Mouse (Mus musculus) left cerebral cortex, postnatal 36 days (tissue): Measurements from ENCODE around the gene Ap4b1. TPM values are rescaled to one million over a fixed set of nuclear protein-coding genes. Genes with fewer than 3 reads are reported as not detected.
"Not testable (repeated sequence)": the region's sequence is repeated elsewhere in the genome, so short reads cannot be mapped to it uniquely, and the experiment has no call there.

Experiments
- DNase-seq, 2 experiments: peaks; one replicate each; pipeline ENCODE4 v3.0.0; 2021 to 2022; ENCODE audit warnings: low spot score in 2 of 2, mixed read lengths in 1 of 2
- intact Hi-C: fragments of 180-260 bp; cut with DNase I; formaldehyde crosslinking; loops from one replicate; pipeline ENCODE4 v1.15.1; 2025
- total RNA-seq, 2 experiments: library from RNA; stranded (reverse); gene quantifications; 2 replicates each; pipeline ENCODE4 v1.2.3; 2021

The Ap4b1 gene
- total RNA-seq, 2 experiments from 2014 or later: 12.1 to 14.3 TPM

DNA sequence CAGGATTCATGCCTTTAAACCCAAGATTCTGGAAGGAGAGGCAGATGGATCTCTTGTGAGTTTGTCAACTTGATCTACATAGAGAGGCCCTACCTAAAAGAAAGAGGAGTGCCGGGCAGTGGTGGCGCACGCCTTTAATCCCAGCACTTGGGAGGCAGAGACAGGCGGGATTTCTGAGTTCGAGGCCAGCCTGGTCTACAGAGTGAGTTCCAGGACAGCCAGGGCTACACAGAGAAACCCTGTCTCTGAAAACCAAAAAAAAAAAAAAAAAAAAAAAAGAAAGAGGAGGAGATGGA, 17.3 kb upstream of the Ap4b1 start:
- intact Hi-C loops, DNase-seq: not testable (repeated sequence)

DNA sequence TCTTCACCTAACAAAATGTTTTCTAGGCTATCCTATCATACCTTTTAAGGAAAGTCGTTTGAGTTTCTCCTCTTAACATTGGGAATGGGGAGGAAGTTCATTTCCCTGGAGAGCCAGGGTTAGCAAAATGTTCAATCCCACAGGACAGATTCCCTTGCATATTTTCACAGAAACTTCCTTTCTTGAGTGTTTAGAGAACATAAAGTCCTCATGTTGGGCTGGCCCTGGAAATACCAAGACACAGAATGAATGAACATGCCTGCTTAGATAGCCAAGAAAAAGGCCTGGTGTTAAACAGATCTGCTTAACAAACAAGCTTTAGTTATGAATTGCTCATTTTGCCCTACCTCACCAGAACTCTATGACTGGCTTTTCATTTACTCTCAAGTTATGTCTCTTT, 16.8 kb upstream of the Ap4b1 start:
- intact Hi-C loops: no loop called here
- no peak for DNase-seq

DNA sequence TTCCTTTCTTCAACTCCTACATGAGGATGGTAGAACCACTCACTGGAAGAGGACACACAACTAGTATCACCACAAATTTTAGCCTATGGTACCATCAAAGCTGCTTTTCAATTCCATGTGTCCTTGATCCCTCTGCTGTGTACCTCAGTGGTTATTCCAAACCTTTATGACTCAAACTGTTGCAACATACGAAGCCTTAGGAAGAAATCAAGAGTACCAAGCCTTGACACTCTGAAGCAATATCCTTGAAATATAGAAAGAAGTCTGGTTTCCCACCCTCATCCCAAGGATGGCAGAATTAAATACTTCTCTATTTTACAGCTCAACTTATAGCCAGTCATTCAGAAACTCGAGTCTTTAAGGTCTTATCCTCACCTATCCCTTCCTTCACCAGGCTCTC, 12.9 kb upstream of the Ap4b1 start:
- no peak for DNase-seq
- intact Hi-C loops: no loop called here

DNA sequence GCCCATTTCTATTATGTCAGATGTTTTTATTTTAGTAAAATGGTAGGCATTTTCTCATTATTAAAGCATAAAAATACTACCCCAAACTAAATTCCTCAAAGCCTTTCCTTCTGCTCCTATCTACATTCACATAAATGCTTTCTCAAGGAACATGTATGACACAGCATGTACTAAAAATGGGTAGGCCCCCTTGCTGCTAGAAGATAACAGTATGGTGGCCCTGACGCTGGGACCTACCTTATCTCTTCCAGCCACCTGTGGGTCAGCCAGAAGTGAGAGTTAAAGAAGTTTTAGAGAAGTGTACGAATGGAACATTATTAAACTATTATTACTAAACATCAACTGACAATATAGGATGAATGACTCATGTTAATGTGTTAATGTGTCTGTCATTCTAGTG, 9.8 kb upstream of the Ap4b1 start:
- DNase-seq: no peak
- intact Hi-C loops: no loop called here

DNA sequence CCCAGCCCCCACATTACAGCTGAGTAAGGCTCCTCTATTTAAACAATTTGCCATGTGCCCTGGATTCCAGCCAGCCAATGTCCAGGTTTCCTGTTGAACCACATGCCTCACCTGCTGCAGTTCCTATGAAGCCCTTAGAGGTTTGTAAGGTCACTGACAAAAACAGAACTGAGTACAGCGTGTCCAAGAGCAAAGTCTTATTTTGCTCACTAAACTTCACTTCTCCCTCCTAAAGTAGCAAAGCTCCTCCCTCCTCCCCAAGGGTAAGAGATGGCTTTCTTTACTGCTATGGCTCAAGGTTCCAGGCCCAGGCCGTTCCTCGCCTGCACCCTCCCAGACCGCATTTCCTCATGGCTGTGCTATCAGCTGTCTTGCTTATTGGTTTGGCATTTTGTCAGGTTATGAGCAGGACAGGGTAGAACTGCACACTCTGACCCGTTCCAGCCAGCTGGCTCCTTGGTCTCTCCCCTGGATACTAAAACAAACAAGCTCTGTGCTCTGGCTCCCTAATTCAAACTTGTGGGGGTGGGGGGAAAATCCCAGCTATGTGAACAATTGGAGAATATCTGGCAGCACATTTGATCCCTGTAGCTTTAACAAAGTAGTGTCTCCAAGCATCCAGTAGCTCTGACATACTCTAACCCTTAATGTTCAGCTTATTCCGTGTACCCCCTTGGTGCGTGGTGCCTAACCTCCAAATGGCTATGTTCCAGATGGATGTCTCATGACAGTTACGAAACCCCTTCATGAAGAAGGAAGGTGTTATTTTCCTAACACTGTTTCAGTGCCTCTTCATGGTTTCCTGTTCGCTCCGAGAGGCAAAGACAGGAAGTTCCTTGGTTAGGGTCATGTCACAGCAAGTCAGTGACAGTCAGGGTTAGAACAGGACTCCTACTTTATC, 7.4 kb upstream of the Ap4b1 start:
- DNase-seq: peak; percentile 45 to 56
- intact Hi-C loops: loop anchor here (1.0 kb wide), 1 partner anchor 11 kb away; the partner anchor contains the start of gene Hipk1

DNA sequence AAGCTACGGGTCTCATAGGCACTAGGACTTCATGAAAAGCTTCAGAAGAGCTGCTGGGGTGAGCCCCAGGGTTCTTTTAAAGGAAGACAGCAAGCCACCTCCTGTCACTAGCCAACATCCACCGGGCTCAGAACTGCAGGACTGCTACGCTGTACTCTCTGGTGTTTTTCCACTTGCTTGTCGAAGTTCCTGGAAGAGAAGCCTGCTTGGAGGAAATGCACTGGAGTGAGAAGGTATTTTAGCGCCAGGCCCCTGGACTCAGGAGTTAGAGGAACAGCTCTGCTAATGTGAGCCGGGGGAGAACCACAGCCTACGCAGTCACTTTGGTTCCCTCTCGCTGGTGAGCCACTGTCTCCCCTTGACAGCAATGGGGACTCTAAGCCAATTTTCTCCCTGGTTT, 6.5 kb upstream of the Ap4b1 start:
- intact Hi-C loops: loop anchor here (1.0 kb wide), 1 partner anchor 12 kb away; the partner anchor contains the start of gene Hipk1
- no peak for DNase-seq

DNA sequence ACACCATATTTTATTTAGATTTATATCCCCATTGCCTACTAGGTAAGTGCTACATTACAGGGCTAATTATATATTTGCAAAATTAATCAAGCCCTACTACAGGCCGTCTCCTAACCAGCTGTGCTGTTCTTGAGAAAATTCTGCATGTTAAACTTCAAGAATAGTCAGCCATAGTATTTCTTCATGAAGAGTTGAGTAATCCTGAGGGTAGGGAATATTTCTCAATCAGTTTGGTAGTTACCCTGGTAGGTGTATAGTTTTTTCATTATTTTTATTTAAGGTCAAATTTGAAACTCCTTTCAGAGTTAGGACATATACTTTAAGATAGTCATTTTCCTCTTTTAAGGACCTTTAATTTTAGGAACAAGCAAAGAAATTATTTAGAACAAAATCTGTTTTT, 3.6 kb upstream of the Ap4b1 start:
- intact Hi-C loops: loop anchor here (5.0 kb wide), 2 partner anchors 33 to 107 kb away; partner anchors contain the start of gene Rsbn1
- no peak for DNase-seq

DNA sequence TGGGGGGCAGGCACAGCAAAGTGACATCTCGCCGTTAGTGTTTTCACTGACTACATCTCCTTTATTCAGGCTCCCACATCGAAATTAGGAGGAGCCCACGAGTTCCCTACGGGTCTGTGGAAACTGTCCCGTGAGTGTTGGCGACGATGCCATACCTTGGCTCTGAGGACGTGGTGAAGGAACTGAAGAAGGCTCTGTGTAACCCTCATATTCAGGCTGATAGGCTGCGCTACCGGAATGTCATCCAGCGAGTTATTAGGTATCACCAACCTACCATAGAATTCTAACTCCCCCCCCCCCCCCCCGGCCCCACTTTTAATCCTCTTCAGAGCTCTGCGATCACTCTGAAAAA, 455 bp downstream of the Ap4b1 start:
- intact Hi-C loops: loop anchor here (1.0 to 5.0 kb wide), 3 partner anchors 18 to 103 kb away; partner anchors contain the start of genes Hipk1 and Rsbn1
- no peak for DNase-seq

DNA sequence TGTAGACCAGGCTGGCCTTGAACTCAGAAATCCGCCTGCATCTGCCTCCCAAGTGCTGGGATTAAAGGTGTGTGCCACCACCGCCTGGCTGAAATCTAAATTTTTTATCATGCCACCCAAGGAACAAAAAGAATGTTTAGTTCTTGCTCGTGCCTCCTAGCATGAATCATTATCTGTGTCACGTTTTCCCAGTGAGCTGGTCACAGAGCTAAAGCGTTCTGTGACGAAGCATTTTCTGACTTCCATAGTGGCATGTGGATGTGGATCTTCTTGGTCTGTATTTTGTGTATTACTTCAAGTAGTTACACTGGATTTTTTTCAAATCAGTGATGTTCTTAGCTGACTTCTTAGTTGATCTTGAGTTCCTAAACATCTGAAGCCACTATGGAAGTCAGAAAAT, 1.6 kb downstream of the Ap4b1 start:
- intact Hi-C loops: no loop called here
- no peak for DNase-seq

DNA sequence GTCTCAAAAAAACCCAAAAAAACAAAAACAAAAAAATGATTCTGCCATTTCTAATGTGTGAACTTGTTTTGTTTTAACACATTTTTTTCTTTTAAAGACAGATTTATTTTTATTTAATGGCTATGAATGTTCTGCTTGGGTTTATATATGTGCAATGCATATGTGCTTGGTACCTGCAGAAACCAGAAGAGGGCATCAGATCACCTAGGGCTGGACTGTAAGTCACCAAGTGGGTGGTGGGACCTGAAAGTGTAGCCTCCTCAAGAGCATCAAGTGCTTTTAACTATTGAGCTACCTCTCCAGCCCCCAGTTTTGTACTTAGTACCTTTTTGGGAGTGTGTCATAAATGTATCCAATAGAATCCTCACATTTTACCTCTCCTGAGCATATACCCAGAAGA, 18.2 kb downstream of the Ap4b1 start:
- intact Hi-C loops: no loop called here
- DNase-seq: no peak

DNA sequence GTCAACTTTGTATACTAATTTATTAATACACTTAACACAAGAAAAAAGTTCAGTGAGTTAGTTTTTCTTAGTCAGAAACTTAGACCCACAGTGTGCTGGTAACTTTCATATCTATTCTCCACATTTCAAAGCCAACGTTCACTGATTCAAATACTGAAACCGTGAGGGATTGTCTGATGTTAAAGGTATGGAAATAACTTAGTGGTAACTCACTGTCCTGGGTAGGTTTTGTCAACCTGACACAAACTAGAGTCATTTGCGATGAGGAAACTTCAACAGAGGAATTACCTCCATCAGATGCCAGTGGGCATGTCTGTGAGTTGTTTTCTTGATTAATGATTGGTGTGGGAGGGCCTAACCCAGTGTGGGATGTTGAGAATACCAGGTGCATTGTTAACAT, 19.7 kb downstream of the Ap4b1 start:
- no peak for DNase-seq
- intact Hi-C loops: no loop called here

DNA sequence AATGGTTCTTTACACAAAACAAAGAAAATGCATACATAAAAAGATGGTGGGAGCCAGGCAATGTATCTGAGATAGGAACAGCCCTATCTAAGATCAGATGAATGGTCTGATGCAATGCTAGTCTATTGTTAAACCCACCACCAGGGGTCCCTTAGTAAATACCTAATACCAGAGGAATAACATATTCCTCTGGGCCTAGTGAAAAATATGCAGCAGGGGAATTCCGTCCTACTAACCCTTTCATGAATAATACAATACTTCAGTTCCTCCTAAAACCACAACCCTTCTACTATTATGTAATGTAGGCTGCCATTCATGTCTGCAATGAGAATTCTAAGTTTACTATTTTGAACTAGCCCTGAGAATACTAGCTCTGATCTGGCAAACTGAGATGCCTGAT, 21.4 kb downstream of the Ap4b1 start:
- DNase-seq, intact Hi-C loops: not testable (repeated sequence)

DNA sequence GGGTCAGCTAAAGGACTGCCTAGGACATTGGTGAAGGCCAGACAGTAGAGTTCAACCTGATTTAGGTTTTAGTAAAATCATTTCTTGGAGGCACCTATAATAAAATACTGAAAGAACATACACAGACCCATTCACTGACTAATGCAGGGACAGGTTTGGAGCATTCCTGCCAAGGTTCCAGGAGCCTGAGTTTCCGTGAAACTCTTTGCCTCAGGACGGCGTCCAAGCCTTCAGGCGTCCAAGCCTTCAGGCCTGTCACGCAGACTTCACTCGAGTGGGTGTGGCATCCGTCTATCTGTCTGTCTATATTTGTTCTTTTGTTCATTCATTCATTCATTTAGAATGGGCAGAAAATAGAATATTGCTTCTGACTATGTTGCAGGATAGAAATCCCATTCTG, 21.8 kb downstream of the Ap4b1 start:
- intact Hi-C loops: no loop called here
- no peak for DNase-seq

DNA sequence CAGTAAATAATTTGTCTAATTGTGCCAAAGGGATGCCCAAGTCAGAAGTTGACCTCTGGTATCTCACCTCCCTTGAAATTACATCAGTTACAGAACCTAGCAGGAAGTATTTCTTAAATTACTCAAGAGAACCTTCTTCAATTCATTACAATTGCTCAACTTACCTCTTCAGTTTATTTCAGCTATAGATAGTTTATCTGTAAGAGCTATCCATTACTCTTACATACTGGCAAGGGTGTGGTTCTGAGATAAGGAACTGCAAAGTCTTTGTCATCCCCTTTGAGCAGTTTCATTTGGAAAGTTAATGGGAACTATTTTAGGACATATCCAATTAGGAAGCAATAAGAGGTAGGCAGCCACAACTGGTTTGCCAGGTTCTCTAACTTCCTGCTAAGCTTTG, 23.1 kb downstream of the Ap4b1 start, which contains the start of gene Bcl2l15:
Bcl2l15 (plus strand) TSS at position 176 of the 400 bp plus-strand sequence.
- no peak for DNase-seq
- intact Hi-C loops: no loop called here

DNA sequence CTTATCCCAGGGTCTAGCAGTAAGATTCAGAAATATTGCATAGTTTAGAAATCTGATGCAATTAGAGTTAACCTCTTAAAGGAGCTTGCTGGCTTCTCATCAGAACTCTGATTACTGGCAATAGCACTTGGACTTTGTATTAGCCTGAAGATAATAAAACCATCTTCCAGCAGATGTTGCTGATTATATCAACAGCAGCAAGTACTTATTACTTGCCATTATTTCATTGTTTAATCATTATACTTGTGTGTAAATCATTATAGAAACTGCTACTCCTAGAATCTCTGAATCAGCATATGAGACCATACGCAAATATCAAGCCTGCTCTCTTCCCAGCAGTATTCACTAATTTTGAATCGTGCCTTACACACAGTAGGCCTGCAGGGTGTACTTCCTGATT, 24.7 kb downstream of the Ap4b1 start:
- DNase-seq: no peak
- intact Hi-C loops: no loop called here

DNA sequence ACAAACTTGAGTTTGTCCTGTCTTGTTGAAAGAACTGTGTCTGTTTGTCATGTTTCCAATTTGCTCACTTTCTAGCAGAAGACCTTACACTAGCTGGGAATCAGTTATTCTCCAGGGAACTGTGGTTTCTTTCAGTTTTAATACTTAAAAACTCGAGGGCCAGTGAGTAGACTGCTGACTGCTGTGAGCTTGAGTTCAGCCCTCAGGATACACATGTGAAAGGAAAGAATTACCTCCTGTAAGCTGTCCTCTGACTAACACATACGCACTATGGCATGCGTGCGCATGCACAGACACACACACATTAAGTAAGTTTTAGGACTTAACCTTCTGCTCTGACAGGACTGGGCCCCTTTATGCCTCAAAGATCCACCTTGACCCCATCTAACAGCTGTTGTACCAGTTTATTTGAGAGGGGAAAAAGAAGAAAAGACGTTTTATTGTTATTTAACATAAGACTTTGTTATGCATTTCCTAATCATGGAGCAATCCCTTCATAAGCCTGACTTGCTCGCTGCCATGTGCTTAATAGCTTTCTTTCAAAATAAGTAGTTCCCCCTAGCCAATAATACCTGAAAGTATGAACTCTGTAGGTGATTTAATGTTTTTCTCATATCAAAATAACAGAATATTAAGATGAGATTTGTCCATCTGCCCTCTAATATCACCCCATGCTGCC, 26.1 kb downstream of the Ap4b1 start:
- DNase-seq: no peak
- intact Hi-C loops: no loop called here

DNA sequence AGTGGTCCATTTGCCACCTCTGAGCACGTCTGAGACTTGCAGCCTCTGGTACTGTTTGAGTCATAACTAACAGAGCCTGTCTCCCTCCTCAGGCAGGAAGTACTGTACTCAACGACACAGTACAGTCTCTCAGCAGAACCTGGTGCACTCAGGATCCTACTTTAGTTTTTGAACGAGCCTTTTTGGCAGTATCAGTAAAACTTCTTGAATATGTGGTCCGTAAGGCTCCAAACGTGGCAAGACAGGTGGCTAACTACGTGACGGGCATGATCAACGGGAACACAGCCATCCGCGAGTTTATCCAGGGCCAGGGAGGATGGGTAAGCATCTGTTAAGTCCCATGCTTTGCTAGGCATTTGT, 26.6 kb downstream of the Ap4b1 start:
- intact Hi-C loops: no loop called here
- no peak for DNase-seq

DNA sequence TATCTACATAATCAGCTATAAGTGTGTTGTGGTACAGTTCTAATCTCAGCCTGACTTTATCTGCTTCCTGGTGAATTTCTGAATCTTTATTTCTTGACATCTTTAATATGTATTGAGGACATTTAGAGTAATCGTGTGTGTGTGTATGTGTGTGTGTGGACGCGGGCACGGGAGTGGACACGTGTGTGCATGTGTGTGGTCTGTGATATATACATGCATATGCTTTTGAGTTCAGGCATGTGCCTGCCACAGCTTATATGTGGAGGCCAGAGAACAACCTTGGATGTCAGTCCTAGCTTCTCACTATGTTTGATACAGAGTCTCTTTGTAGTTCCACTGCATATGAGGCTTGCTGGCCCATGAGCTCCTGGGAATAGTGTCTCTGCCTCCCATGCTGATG, 27.1 kb downstream of the Ap4b1 start:
- intact Hi-C loops: no loop called here
- DNase-seq: no peak

DNA sequence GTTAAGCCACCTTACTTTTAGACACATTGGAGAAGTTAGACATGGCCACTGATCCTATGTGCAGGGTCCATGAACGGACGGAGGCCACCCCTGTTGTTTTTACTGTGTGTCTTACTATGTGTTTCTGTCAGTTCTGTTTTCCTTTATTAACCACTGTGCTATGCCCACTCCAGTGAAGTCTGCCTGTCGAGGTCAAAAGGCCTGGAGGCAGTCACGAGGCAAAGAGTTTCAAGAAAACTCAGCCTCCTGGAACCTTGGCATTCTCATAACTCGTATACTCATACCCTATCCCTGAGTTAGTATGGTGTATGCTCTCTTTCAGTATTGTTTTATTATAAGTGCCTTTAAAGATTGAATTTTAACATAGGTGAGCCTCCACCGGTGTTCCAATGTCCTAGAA, 30.4 kb downstream of the Ap4b1 start:
- intact Hi-C loops: no loop called here
- no peak for DNase-seq

DNA sequence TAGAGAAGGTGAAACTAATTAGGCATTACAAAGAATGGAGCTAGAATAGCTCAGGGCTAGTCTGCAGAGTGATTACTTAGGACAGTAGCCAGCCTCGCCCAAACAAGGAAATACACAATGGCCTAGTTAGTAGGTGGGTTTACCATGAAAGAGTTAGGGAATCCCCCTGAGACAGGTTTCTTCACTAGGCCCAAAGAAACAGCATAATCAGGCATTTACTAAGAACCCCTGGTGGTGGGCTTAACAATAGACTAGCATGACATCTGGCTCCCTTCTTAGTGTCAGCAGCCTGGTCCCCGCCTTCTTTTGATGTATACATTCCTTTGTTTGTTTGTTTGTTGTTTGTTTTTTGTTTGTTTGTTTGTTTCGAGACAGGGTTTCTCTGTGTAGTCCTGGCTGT, 30.9 kb downstream of the Ap4b1 start:
- DNase-seq, intact Hi-C loops: not testable (repeated sequence)

DNA sequence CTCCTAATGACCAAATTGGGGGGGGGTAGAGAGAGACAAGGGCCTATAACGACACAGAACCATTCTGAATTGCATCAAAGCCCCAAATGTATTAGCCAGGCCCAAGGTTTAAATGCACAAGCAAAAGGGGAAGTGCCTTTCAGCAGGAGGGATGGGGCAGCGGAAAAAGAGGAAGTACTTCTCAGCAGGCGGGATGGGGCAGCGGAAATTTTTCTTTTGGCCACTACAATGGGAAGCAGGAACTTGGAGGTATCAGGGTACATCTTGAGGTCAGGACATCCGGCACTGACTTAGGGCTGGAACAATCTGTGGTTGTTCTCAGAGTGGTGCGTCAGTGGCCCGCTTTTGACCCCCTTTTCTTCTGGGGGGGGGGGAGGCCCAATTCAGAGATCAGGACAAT, 31.6 kb downstream of the Ap4b1 start:
- intact Hi-C loops, DNase-seq: not testable (repeated sequence)
